Mouse (Mus musculus): Measurements from ENCODE around the gene Rnf2.

DNA sequence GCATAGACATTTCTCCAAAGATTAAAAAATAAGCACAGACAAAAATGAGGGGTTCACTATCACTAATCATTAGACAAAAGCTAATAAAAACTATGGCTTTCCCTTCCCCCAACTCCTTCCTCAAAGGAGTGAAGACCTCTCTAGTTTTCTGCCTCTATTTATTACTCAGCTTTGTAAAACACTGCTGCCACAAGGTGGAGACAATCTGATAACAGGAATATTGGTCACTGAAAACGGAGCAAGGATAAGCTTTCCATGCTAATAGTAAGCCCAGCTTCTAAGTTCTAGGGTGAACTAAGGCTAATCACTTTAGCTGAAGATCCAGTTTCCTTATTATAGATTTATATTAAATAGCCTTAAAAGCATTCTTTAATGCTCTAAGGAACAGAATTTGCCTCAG, 8.3 kb downstream of the Rnf2 start:
- TF ChIP-seq CTCF (IDR thresholded peaks at IDR 0.05; ENCODE audit: extremely low read depth, insufficient read depth, low read length) (no peak), POLR2A (IDR thresholded peaks at IDR 0.05; ENCODE audit: extremely low read depth, insufficient read depth, low read length) (no peak)
